Mouse (Mus musculus) forebrain, embryonic 14.5 days (tissue): ENCODE data around the gene Il20rb. TPM values are rescaled to one million over a fixed set of nuclear protein-coding genes. Genes with fewer than 3 reads are reported as not detected.

Experiments used
- ATAC-seq: fragments of 200-750 bp; cut with Nextera tagmentation; 2 replicates; pipeline ENCODE4 v1.8.0; 2017; ENCODE audit warnings: mild to moderate bottlenecking, moderate library complexity
- DNase-seq: peaks from one replicate; pipeline ENCODE4 v3.0.0-alpha.2; 2015; ENCODE audit warnings: low spot score
- H3K27ac ChIP-seq: fragments of 300-500 bp; sonication (generic); 2 replicates; pipeline ENCODE4 v1.5.1; 2014; ENCODE audit warnings: low read depth, mild to moderate bottlenecking, control low read depth, low read length, moderate library complexity
- H3K27me3 ChIP-seq: fragments of 300-500 bp; sonication (generic); replicated peaks from 2 replicates; pipeline ENCODE4 v1.6.1; 2014; ENCODE audit warnings: low read length, control low read depth, mixed read lengths; ENCODE audit not compliant: control insufficient read depth, insufficient read depth
- H3K36me3 ChIP-seq: fragments of 300-500 bp; sonication (generic); 2 replicates; pipeline ENCODE4 v1.6.1; 2014; ENCODE audit warnings: low read length, control low read depth; ENCODE audit not compliant: control insufficient read depth, insufficient read depth
- H3K4me1 ChIP-seq: fragments of 300-500 bp; sonication (generic); 2 replicates; pipeline ENCODE4 v1.6.1; 2014; ENCODE audit warnings: antibody characterized with exemption, low read length, control low read depth; ENCODE audit not compliant: control insufficient read depth, insufficient read depth
- H3K4me2 ChIP-seq: fragments of 300-500 bp; sonication (generic); 2 replicates; pipeline ENCODE4 v1.6.1; 2014; ENCODE audit warnings: mild to moderate bottlenecking, control low read depth, low read length
- H3K4me3 ChIP-seq: fragments of 300-500 bp; sonication (generic); 2 replicates; pipeline ENCODE4 v1.5.1; 2014; ENCODE audit warnings: low read depth, low read length, control low read depth
- H3K9ac ChIP-seq: fragments of 300-500 bp; sonication (generic); 2 replicates; pipeline ENCODE4 v1.6.1; 2014; ENCODE audit warnings: mild to moderate bottlenecking, low read length, control low read depth, moderate library complexity
- H3K9me3 ChIP-seq: fragments of 300-500 bp; sonication (generic); replicated peaks from 2 replicates; pipeline ENCODE4 v1.6.1; 2016; ENCODE audit warnings: low read length, control low read depth, mixed read lengths; ENCODE audit not compliant: control insufficient read depth
- WGBS: fragments of 180-500 bp; shearing (Covaris S2); extraction: QIAGEN DNeasy Blood & Tissue Kit; methylation state at CpG from one replicate; pipeline ENCODE4 v1.1.7; 2014; 5-methylcytosine and 5-hydroxymethylcytosine counted together
- polyA plus RNA-seq: library from polyadenylated mRNA; unstranded; fragments of >200 nt; fragmentation: Nextera tagmentation; extraction: Ambion mirVana; gene quantifications from 2 replicates; pipeline ENCODE4 v1.2.1, GENCODE M21; 2014

The Il20rb gene
- polyA plus RNA-seq, 1 experiment from 2014 or later: 0.50 TPM

GRCm38 (mm10) chr9:100507581-100507980 lies 21.0 kb upstream of the Il20rb start:
- H3K27me3 ChIP-seq: no peaks in the 10 kb centered on the region
- no peaks in the 10 kb centered on the region for H3K4me1 ChIP-seq
- no peak overlapping the region for H3K27ac ChIP-seq
- no peak for DNase-seq
- no peaks in the 10 kb centered on the region for H3K9me3 ChIP-seq
- WGBS: 93% methylated on average over 2 of the region's 2 CpGs
- 0 out of 2 replicates have a peak, but pooled peaks cover 3% of the 10 kb centered on the region for H3K36me3 ChIP-seq
- H3K4me3 ChIP-seq: no peak overlapping the region
- no peak overlapping the region for H3K9ac ChIP-seq
- no peak for ATAC-seq
- H3K4me2 ChIP-seq: no peak overlapping the region

DNA sequence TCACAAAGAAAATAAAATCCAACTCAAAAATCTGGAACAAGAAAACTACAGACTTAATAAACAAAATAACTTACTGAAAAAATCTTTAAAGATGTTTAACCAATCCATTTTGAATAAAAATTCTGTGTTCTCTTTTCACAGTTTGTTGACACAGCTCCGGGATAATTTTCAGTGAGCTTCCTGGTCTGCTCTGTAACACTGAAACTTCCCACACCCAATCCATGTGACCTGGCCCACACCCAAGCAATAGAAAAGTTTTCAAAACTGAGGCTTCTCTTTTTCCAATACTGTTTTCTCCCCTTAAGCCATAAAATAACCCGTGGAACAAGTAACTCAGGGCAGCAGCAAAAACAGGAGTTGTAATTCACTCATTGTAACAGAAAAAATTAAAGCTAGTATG lies 20.1 kb upstream of the Il20rb start:
- ATAC-seq (no peak), DNase-seq (no peak)
- H3K4me1 ChIP-seq: no peaks in the 10 kb centered on the region
- no peak overlapping the region for H3K4me2 ChIP-seq
- H3K9me3 ChIP-seq: no peaks in the 10 kb centered on the region
- H3K4me3 ChIP-seq: no peak overlapping the region
- H3K27me3 ChIP-seq: no peaks in the 10 kb centered on the region
- 80% methylated on average over 2 of the region's 2 CpGs for WGBS
- H3K27ac ChIP-seq: no peak overlapping the region
- H3K9ac ChIP-seq: no peak overlapping the region
- 0 out of 2 replicates have a peak, but pooled peaks cover 3% of the 10 kb centered on the region for H3K36me3 ChIP-seq

DNA sequence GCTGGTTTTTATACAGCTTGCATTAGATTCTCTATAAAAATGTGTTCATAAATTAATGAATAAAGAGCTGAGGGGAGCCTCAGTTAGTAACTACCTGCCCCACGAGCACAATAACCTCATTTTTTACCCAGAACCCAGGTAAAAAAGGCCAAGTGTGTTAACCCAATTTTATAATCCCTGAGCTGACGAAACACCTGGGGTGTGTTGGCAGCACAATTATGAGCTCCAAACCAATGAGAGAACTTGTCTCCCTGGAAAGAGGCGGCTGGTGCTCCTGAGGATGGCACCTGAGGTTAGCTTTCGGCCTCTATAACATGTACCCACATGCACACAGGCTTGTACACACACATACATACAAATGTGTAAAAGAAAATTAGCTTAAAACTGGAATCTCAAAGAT lies 18.9 kb upstream of the Il20rb start:
- DNase-seq: no peak
- WGBS: 90% methylated on average over 4 of the region's 4 CpGs
- H3K36me3 ChIP-seq: 0 out of 2 replicates have a peak, but pooled peaks cover 3% of the 10 kb centered on the region
- no peaks in the 10 kb centered on the region for H3K9me3 ChIP-seq
- H3K27ac ChIP-seq: no peak overlapping the region
- H3K27me3 ChIP-seq: no peaks in the 10 kb centered on the region
- no peaks in the 10 kb centered on the region for H3K4me1 ChIP-seq
- no peak for ATAC-seq
- H3K9ac ChIP-seq: no peak overlapping the region
- H3K4me3 ChIP-seq: no peak overlapping the region
- no peak overlapping the region for H3K4me2 ChIP-seq

- Histone ChIP-seq H3K4me1 (no peaks in the 10 kb centered on the region), H3K27ac (no peak overlapping the region), H3K9ac (no peak overlapping the region), H3K27me3 (no peaks in the 10 kb centered on the region), H3K4me3 (no peak overlapping the region), H3K36me3 (0 out of 2 replicates have a peak, but pooled peaks cover 8% of the 10 kb centered on the region), H3K9me3 (no peaks in the 10 kb centered on the region), H3K4me2 (no peak overlapping the region)
- DNase-seq: no peak
- ATAC-seq: no peak
- 92% methylated on average over 5 of the region's 5 CpGs for WGBS
Observed at GRCm38 (mm10) chr9:100493611-100494261, 7.1 kb upstream of the Il20rb start.

DNA sequence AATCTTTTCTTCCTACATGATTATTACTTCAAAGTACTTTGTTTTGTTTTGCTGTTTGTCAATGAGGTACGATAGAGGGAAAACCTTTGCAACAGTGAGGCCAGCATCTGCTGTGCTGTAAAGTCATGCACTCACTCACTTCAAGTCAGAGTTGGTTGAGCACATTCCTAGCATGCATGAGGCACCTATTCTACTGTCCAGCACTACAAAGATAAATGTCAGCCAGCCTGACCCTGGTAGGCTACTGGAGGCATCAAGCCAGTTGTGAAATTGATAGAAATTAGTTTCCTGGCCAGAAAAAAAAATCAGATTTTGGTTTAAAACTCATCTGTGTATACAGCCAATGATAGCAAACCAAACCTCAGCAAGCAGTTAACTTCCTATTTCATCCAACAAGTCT lies 4.8 kb upstream of the Il20rb start:
- H3K36me3 ChIP-seq: 0 out of 2 replicates have a peak, but pooled peaks cover 5% of the 10 kb centered on the region
- ATAC-seq (no peak), DNase-seq (no peak)
- no peaks in the 10 kb centered on the region for H3K27me3 ChIP-seq
- no peaks in the 10 kb centered on the region for H3K9me3 ChIP-seq
- no peak overlapping the region for H3K9ac ChIP-seq
- no peak overlapping the region for H3K27ac ChIP-seq
- no peak overlapping the region for H3K4me2 ChIP-seq
- WGBS: 93% methylated on average over 1 of the region's 1 CpGs
- no peak overlapping the region for H3K4me3 ChIP-seq
- no peaks in the 10 kb centered on the region; the same call in 1 of the 2 replicates for H3K4me1 ChIP-seq

DNA sequence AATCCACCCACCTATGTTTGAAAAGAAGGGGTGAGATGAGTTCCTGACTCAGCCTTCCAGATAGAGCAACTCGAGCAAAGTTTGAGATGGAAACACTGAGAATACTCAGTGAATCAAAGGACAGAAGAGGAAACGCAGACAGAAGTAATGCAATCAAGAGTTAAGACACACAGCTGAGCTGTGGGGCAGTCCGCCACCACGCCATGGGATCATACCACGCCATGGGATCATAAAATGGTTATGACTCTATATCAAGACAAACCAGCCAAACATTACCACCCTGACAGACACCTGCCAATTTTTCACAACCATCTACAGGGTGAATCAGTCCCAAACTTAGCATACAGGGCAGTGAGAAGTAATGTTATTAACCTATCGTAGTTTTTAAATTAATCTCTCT lies 2.4 kb upstream of the Il20rb start:
- ATAC-seq: no peak
- no peak overlapping the region for H3K27ac ChIP-seq
- WGBS: 97% methylated on average over 6 of the region's 6 CpGs
- no peaks in the 10 kb centered on the region for H3K9me3 ChIP-seq
- no peaks in the 10 kb centered on the region for H3K27me3 ChIP-seq
- no peak for DNase-seq
- no peak overlapping the region for H3K4me3 ChIP-seq
- 0 out of 2 replicates have a peak, but pooled peaks cover 5% of the 10 kb centered on the region for H3K36me3 ChIP-seq
- H3K9ac ChIP-seq: no peak overlapping the region
- H3K4me1 ChIP-seq: no peaks in the 10 kb centered on the region; the same call in 1 of the 2 replicates
- H3K4me2 ChIP-seq: no peak overlapping the region

GRCm38 (mm10) chr9:100488056-100488713 lies 1.6 kb upstream of the Il20rb start:
- no peaks in the 10 kb centered on the region for H3K9me3 ChIP-seq
- no peaks in the 10 kb centered on the region; the same call in 1 of the 2 replicates for H3K4me1 ChIP-seq
- no peaks in the 10 kb centered on the region for H3K27me3 ChIP-seq
- H3K4me2 ChIP-seq: no peak overlapping the region
- ATAC-seq: no peak
- H3K36me3 ChIP-seq: 0 out of 2 replicates have a peak, but pooled peaks cover 5% of the 10 kb centered on the region
- H3K27ac ChIP-seq: no peak overlapping the region
- DNase-seq: no peak
- 82% methylated on average over 7 of the region's 7 CpGs for WGBS
- no peak overlapping the region for H3K4me3 ChIP-seq
- no peak overlapping the region for H3K9ac ChIP-seq

DNA sequence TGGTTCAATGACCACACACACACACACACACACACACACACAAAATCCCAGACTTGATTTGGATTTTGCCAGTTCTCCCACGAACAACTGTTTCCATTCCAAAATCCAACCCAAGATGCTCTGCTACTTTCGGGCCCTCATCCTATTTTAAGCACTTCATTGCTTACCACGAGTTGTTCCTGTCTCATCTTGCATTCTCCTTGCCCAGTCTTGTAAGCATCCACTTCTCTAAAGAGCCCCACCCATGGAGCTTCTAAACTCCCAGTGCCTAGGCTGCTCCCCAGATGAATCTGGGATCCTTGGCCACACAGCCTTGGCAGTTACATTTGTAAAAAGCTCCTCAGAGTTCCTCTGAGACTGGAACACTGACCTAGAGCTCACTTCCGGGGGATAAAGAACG lies 3.3 kb downstream of the Il20rb start:
- no peaks in the 10 kb centered on the region; the same call in 1 of the 2 replicates for H3K4me1 ChIP-seq
- no peak overlapping the region for H3K4me2 ChIP-seq
- DNase-seq (no peak), ATAC-seq (no peak)
- H3K9ac ChIP-seq: no peak overlapping the region
- H3K4me3 ChIP-seq: no peak overlapping the region
- H3K27ac ChIP-seq: no peak overlapping the region
- no peaks in the 10 kb centered on the region for H3K27me3 ChIP-seq
- no peaks in the 10 kb centered on the region for H3K9me3 ChIP-seq
- no peaks in the 10 kb centered on the region for H3K36me3 ChIP-seq
- 90% methylated on average over 5 of the region's 5 CpGs for WGBS

DNA sequence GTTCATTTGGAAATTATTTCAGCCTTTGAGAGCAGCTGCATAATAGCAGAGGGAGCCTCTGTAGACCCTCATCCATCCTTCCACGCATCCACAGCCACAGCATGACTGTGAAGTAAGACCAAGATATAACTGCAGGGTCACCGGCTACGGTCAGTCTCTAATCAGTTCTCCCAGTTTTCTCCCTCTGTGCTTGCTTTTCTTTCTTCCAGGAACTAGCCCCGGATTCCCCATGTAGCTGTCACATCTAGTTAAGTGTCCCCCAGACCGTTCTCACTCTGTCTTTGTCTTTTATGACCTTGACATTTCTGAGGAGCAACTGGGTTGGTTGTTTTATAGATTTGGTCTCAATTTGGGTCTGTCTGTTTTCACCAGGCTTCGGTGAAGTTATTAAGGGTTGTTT lies 5.0 kb downstream of the Il20rb start:
- 93% methylated on average over 6 of the region's 6 CpGs for WGBS
- Histone ChIP-seq H3K4me3 (no peak overlapping the region), H3K36me3 (no peaks in the 10 kb centered on the region), H3K4me2 (no peak overlapping the region), H3K9me3 (no peaks in the 10 kb centered on the region), H3K27ac (no peak overlapping the region), H3K27me3 (no peaks in the 10 kb centered on the region), H3K4me1 (no peaks in the 10 kb centered on the region; the same call in 1 of the 2 replicates), H3K9ac (no peak overlapping the region)
- no peak for ATAC-seq
- DNase-seq: no peak
